Mouse (Mus musculus): ENCODE data around the gene Ppp1r3d.

Ppp1r3d gene

GRCm38 (mm10) chr2:178413481-178414260 lies 601 bp downstream of the Ppp1r3d start:
- peak; percentile 53 to 56 for DNase-seq

GRCm38 (mm10) chr2:178413081-178413480 lies 1.2 kb downstream of the Ppp1r3d start:
- DNase-seq, result peak in 1 of 2 experiments; percentile 14

GRCm38 (mm10) chr2:178412598-178412997 lies 1.7 kb downstream of the Ppp1r3d start:
- DNase-seq, result no peak

DNA sequence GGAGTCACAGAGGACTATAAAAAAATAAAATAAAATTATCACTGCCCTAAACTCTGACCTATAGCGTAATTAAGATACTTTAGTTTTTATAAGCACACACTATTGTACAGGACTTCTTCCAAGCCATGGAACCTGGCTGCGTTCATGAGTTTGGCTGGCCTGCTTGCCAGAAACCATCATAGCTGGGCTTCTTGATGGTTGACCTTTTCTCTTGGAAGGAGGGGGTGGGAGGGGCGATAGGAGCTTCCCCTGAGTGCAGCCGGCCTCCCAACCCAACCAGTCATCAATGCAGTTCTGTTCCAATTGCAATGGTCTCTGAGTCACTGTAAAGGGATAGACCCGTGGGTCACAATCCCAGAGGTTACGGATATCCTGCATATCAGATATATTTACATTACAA lies 4.0 kb downstream of the Ppp1r3d start:
- no peak for DNase-seq

GRCm38 (mm10) chr2:178409024-178409423 lies 5.2 kb downstream of the Ppp1r3d start:
- no peak for DNase-seq

- no peak for DNase-seq
Measured at GRCm38 (mm10) chr2:178407053-178407815, 7.0 kb downstream of the Ppp1r3d start, which contains the start of gene Sycp2. Sycp2 (minus strand) TSS chr2:178407685.

Data from cerebellum, postnatal 25 days (tissue).